Mouse (Mus musculus): Measurements from ENCODE around the gene Gm9817.

DNA sequence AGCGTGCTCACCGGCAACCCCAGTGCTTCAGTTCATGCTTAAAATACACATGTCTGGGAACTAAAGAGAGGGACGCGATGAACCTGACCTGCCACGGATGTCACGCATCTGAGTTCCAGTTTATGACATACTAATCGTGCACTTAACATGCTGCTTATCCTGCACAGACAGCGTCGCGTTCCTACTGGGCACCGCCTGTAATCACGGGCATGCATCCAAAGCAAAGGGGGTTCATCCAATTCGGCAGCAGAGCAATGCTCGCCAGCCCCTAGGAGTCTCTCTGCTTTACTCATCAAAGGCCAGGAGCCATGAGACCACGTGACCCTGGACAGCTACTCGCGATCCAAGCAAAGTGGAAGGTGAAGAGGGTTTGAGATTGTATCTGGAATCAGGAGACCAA, 19.3 kb upstream of the Gm9817 start:
- TF ChIP-seq CTCF (IDR thresholded peaks at IDR 0.05; ENCODE audit: control insufficient read depth, insufficient read depth, insufficient read length) (no peak), MAX (IDR thresholded peaks at IDR 0.05) (no peak), MYOD1 (IDR thresholded peaks at IDR 0.05; ENCODE audit: control insufficient read depth, insufficient read length, low read depth) (no peak), MYOG (IDR thresholded peaks at IDR 0.05; ENCODE audit: control insufficient read depth, extremely low read depth, insufficient read length) (no peak)
